Mouse (Mus musculus): ENCODE measurements around the gene Ccdc103.

Ccdc103 gene

DNA sequence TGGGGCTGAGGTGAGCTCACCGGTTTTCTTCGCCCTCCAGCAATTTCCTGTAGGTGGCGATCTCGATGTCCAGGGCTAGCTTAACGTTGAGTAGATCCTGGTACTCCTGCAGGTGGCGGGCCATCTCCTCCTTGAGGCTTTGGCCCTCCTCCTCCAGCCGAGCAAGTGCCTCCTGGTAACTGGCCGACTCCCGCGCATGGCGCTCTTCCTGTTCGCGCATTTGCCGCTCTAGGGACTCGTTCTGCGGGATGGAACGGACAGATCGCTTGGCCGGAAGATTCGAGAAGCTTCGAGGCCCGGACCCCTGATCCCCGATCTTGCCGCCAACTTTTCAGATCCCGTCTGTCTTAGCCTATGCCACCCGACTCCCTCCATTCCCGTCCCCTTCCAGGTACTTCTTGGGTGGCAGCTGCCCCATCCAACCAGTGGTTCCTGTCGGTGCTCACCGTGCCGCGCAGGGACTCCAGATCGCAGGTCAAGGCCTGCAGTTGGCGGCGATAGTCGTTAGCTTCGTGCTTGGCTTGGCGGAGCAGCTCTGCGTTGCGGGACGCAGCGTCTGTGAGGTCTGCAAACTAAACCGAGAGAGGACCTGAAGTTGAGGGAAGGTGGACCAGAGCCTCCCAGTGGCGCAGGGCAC lies 12.1 kb downstream of the Ccdc103 start:
- DNase-seq (ENCODE audit: low spot score) = peak; percentile 80

DNA sequence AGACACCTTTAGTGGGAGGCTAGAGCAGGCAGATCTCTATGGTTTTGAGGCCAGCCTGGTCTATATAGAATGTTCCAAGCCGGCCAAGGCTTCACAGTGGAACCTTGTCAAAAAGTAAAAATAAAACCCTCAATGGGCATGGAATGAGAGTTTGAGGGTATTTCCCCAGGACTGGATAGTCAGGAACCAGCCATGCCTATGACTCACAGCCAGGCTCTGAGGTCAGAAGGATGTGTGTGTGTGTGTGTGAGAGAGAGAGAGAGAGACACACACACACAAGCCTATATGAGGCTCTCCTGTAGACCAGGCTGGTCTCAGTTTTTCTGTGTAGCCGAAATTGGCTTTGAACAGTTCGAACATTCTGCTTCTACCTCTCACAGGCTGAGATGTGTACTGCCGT lies 13.7 kb downstream of the Ccdc103 start:
- no peak for DNase-seq (ENCODE audit: low spot score)

DNA sequence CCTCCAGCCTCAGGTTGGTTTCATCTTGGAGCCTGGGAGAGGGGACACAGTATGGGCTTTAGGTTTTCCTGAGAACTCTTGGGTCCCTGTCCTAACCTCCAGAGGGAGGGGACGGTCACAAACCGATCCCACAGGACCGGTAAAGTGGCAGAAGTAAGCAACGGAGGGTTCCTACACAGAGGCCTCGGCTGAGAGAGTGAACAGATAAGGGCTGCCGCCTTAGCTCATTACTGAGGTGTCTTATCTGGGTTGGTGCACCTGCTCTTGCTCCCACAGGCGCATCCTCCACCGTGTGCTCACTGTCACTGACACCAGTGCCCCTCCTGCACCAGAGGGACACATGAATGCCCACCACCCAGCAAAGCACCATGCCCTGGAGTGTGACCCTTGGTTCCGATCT lies 14.8 kb downstream of the Ccdc103 start:
- no peak for DNase-seq (ENCODE audit: low spot score)

DNA sequence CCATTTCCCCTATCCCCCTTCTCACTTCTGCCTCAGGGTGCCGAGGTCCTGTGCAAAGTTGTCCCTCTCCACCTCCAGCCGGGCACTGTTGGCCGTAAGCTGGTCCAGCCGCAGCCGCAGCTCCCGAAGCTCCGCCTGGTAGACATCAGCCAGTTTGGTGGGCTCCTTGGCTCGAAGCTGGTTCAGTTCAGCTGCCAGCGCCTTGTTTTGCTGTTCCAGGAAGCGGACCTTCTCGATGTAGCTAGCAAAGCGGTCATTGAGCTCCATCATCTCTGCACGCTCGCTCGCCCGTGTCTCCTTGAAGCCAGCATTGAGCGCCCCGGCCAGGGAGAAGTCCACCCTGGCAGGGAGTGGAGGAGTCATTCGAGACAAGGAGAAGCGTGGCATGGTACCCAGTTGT lies 15.6 kb downstream of the Ccdc103 start:
- DNase-seq (ENCODE audit: low spot score) = no peak

DNA sequence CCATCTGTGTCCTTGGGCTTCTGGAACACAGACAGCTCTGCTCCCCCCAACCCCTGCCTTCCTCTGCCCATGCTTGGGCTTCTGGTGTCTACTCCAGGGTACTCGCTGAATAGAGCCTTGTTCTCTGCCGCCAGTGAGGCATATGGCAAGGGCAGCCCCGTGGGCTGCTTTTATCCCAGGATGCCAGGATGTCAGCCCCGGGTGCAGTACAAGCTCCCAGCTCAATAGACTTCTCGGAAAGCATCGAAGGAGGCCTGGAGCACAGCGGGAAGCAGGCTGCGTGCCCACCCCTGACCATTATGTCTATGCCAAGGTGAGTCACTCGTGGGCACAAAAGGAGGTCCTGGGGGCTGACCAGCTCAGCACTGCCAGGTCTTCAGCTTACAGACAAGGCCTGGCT lies 17.4 kb downstream of the Ccdc103 start:
- no peak for DNase-seq (ENCODE audit: low spot score)

DNA sequence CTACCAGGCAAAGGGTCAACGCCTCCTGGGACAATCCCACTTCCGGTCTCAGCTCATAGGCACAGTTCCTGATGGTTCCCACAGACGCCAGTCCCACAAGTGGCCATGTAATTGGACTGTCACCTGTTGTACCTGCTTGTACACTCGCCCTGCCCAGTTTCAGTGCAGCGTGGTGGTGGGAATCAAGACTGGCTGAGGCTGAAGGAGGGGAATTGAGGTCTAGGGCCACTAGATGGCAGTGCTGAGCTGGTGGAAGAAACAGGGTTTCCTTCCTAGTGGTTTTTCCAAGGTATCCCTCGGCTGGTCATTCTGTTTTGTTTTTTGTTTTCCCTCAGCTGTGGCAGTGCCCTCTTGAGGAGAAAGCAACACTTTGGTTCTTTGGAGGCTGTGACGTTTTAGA lies 19.8 kb downstream of the Ccdc103 start, which contains the start of gene Gfap:
Gfap (minus strand) TSS at position 150 of the 400 bp plus-strand sequence.
- DNase-seq (ENCODE audit: low spot score) = peak; percentile 73

DNA sequence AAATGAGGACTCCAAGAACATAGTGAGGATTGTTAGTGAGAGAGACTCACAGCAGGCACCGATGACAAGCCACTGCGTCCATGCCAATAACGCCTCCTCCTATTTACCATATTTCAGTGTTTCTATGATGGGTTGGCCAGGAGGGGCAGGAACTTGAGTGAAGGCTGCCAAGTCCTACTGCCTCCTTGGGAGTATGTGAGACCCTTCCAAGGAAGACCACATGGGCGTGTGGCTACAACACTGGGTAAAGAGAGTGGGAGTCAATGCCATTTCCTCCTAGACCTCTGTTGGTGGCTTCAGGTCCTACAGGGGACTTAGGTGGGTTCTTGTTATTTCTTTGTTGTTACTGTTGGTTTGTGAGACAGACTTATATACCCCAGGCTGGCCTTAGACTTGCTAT lies 20.2 kb downstream of the Ccdc103 start:
- no peak for DNase-seq (ENCODE audit: low spot score)

DNA sequence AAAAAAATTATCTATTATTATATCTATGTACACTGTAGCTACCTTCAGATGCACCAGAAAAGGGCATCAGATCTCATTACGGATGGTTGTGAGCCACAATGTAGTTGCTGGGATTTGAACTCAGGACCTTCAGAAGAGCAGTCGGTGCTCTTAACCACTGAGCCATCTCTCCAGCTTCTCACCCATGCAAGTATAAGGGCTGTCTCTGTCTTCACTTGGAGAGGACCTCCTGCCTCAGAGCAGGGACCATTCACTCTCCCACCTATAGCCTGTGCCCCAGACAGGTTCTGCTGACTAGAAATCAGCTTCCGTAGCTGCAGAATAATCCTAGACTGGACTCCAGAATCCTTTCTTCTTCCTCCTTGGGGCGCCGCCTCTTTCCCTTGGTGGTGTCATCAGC lies 21.1 kb downstream of the Ccdc103 start:
- no peak for DNase-seq (ENCODE audit: low spot score)

DNA sequence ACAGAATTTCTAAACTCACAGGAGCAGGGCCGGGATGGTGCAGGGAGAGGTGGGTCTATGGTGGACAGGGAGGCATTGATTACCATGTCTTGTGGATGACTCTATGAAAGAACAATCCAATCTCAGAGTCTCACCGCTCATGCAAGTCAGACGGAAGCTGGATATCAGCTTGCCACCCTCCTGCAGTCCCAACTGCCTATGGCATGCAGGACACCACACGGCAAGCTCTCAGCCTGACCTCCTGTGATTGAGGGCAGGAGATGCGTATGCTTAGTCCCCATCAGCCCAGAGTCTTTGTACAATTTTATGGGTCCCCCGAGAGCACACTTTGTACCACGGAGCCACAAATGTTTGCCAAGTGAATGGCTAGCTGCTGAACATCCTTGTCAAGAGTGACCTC lies 22.6 kb downstream of the Ccdc103 start:
- DNase-seq (ENCODE audit: low spot score) = no peak

DNA sequence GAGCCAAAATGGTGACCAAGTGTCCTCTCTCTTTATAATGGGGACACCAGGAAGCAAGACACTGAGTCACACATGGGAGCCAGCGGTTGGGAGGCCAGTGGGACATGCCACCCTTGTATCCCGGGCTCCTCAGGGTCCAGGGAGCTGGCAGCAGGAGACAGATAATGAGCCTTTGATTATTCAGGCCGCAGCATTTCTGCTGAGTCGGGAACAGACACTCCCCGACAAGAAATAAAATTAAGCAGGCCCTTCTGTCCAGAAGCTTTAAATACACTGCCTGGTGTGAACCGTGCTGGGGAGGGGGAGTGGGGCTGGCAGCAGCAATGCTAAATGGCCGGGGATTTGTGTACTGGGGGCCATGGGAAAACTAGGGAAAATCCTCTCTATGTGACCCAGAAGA lies 30.4 kb downstream of the Ccdc103 start:
- no peak for DNase-seq (ENCODE audit: low spot score)

DNA sequence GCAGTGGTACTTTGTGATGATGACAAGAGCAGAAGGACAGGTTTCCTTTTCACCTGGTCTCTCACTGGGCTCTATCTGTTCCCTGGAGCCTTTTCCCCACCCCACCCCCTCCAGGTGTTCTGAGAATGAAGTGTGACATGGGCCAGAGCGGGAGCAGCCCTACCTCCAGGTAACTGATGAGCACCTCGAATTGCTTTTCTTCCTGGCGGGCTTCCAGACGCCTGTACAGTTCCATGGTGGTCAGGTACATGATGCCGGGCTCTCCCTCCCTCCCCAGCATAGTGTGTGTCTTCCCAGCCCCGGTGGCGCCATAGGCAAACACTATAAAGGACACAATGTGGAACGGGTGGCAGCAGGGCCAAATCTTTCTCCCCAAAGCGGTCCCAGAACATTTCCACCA lies 34.4 kb downstream of the Ccdc103 start:
- no peak for DNase-seq (ENCODE audit: low spot score)

DNA sequence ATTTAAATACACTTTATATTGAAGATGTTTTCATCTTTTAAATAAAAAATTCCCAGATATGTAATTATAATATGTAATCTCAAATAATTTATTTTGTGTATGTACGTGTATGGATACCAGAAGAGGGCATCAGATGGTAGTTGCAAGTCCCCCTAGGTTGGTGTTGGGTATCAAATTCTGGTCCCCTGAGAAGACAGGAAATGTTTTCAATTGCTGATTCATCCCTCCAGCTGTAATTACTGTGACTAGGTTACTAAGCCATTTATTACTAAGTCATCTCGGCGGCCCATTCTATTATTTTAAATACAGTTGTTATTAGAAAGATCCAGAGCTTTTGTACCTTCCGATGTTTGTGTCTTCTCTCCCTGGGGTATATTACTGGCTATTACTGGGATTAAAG lies 37.1 kb downstream of the Ccdc103 start:
- no peak for DNase-seq (ENCODE audit: low spot score)

DNA sequence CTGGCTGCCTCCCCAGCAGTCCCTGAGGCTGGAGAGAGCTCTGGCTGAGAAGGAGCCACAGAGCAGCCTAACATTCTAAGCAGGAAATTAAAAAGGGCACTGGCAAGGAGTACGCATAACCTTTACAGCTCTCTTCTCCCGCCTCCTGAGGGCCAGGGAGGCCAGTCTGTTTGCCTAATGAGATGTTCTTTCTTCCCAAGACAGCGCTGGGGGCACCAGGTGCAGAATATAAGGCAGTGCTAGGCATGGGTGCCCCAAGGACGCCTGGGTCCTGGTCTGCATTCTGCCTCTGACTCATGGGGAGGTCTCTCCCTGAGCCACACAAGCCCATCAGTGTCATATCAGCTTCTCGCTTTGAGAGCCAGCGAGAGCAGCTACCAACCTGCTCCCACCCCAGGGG lies 40.5 kb downstream of the Ccdc103 start:
- DNase-seq (ENCODE audit: low spot score) = no peak

DNA sequence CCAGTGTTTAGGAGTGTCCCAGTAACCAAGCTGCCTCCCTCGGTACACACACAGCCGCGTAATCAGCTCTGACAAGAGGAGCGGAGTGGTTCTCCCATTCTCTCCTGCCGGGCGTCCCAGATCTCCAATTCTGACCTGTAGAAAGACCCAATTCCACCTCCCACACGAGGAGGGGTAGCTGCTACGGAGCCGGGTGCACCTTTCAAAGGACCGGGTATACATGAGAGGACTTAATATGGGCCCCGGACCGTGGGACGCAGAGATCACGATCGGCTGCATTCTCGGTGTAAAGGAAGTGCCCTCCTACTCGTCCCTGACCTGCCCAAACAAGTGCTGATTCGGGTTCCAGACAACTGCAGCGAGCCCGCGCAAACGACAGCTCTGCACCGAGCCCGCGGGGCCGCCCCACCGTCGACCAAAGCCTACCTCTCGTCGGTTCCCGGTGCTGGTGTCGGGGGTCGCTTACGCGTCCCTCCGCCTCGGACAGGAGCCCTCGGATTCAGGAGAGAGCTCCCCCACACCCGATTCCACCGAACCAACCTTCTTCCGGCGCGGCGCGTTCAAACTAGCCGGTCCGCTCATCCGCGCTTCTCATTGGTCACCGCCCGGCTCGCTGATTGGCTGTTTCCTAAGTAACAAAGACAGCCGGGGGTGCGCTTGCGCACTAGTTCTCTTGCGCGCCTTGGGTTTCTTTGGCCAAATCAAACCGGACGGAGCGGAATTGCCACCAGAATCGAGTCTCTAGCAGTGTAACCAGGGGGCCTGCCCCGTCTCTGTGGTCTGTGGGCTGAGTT lies 43.8 kb downstream of the Ccdc103 start, which contains the start of gene Kif18b:
Kif18b (minus strand) TSS at position 568 of the 794 bp plus-strand sequence.
- DNase-seq (ENCODE audit: low spot score) = peak; percentile 92

DNA sequence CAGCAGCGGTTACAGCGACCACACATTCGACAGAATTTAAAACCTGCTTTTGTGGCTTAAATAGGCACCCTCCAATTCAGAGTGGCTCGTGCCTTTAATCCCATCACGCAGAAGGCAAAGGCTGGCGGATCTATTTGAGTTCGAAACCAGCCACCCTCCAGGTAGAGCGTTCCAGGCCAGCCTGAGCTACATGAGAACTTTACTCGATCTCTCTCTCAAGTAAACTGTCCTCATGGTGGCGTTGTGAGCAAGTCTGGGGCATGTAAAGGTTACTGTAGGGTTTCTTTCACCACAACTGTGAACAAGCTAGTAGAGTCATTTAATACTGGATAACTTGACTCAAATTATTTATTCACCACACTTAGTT lies 44.3 kb downstream of the Ccdc103 start:
- DNase-seq (ENCODE audit: low spot score) = no peak

DNA sequence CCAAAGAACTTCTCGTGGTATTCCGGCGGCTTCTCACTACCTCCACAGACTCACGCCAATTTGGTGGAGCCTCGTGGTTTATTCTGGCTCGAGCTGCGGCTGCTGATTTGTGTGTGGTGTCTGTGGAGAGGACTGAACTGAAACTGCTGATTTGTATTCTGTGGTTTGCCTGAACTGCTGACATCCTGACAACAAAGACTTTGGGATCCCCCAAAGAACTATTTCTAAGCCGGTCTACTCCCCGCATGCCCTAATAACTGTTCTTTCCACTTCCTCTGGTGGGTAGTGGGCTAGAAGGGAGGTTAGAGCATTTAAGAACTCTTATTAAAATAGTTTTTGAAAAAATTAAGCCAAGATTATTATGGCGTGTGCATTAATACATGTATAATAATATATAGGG lies 49.7 kb downstream of the Ccdc103 start:
- no peak for DNase-seq (ENCODE audit: low spot score)
